Mouse (Mus musculus) kidney, adult 2 months (tissue): ENCODE results near the gene Cadps. TPM values are rescaled to one million over a fixed set of nuclear protein-coding genes. Genes with fewer than 3 reads are reported as not detected.

Experiments
- DNase-seq: peaks from one replicate; pipeline ENCODE4 v3.0.0; 2021
- H3K27ac ChIP-seq: fragments of 200-500 bp; 2 replicates; pipeline ENCODE4 v1.5.1; 2012; ENCODE audit warnings: low read depth, low read length, control low read depth, inconsistent platforms; ENCODE audit not compliant: insufficient read depth
- H3K27me3 ChIP-seq: fragments of 200-500 bp; replicated peaks from 2 replicates; pipeline ENCODE4 v1.6.1; 2012; ENCODE audit warnings: mild to moderate bottlenecking, moderate library complexity, low read length, inconsistent platforms; ENCODE audit not compliant: control insufficient read depth, insufficient read depth
- H3K36me3 ChIP-seq: fragments of 200-500 bp; 2 replicates; pipeline ENCODE4 v1.6.1; 2012; ENCODE audit warnings: mild to moderate bottlenecking, moderate library complexity, low read length, inconsistent platforms; ENCODE audit not compliant: control insufficient read depth, insufficient read depth
- H3K4me1 ChIP-seq: fragments of 200-500 bp; 2 replicates; pipeline ENCODE4 v1.6.1; 2011; ENCODE audit warnings: low read length; ENCODE audit not compliant: control insufficient read depth, insufficient read depth
- H3K4me3 ChIP-seq: fragments of 200-500 bp; 2 replicates; pipeline ENCODE4 v1.5.1; 2011; ENCODE audit warnings: mild to moderate bottlenecking, low read depth, low read length, control low read depth; ENCODE audit not compliant: insufficient read depth
- CTCF ChIP-seq: fragments of 200-500 bp; conservative IDR thresholded peaks from 2 replicates; pipeline ENCODE4 v1.5.1; 2011; ENCODE audit warnings: low read depth, mild to moderate bottlenecking, control low read depth, low read length, moderate library complexity, mixed read lengths; ENCODE audit not compliant: insufficient read depth, insufficient read length
- POLR2A ChIP-seq: fragments of 200-500 bp; IDR thresholded peaks from one replicate; pipeline ENCODE4 v1.6.1; 2011; ENCODE audit warnings: low read depth, low read length, control low read depth
- WGBS: fragments of 180-500 bp; shearing (Covaris S2); methylation state at CpG from one replicate; pipeline ENCODE4 v1.1.7; 2018; 5-methylcytosine and 5-hydroxymethylcytosine counted together
- polyA plus RNA-seq: library from polyadenylated mRNA; depleted of rRNA; stranded (reverse); fragments of >200 nt; gene quantifications from 2 replicates; pipeline ENCODE4 v1.2.3, GENCODE M21; 2012

Cadps gene
- polyA plus RNA-seq, 1 experiment = 0.23 TPM

GRCm38 (mm10) chr14:12377289-12377688 lies 445.6 kb downstream of the Cadps start:
- TF ChIP-seq CTCF (no peak), POLR2A (no peak)
- 94% methylated on average over 2 of the region's 2 CpGs for WGBS

GRCm38 (mm10) chr14:12375451-12375850 lies 447.4 kb downstream of the Cadps start:
- Histone ChIP-seq H3K27ac (no peak overlapping the region), H3K36me3 (no peaks in the 10 kb centered on the region), H3K27me3 (0 out of 2 replicates have a peak, but pooled peaks cover 2% of the 10 kb centered on the region), H3K4me3 (no peak overlapping the region), H3K4me1 (no peaks in the 10 kb centered on the region)
- 64% methylated on average over 2 of the region's 2 CpGs for WGBS
- no peak for DNase-seq
- no peak for TF ChIP-seq POLR2A
- TF ChIP-seq CTCF = no peak

More at GRCm38 (mm10) chr14:12377289-12377688, 445.6 kb downstream of the Cadps start:
- Histone ChIP-seq H3K27ac (no peak overlapping the region), H3K36me3 (no peaks in the 10 kb centered on the region), H3K4me3 (no peak overlapping the region), H3K27me3 (0 out of 2 replicates have a peak, but pooled peaks cover 1% of the 10 kb centered on the region), H3K4me1 (no peaks in the 10 kb centered on the region)
- DNase-seq = no peak

GRCm38 (mm10) chr14:12350271-12350916 lies 472.5 kb downstream of the Cadps start:
- Histone ChIP-seq H3K4me3 (no peak overlapping the region), H3K27ac (no peak overlapping the region), H3K4me1 (no peaks in the 10 kb centered on the region), H3K27me3 (no peaks in the 10 kb centered on the region; the same call in none of the 2 replicates), H3K36me3 (no peaks in the 10 kb centered on the region)
- WGBS = 13% methylated on average over 16 of the region's 16 CpGs
- DNase-seq = no peak
- TF ChIP-seq POLR2A (no peak), CTCF (no peak)

- no peak for DNase-seq
- 15% methylated on average over 15 of the region's 15 CpGs for WGBS
- no peak overlapping the region for H3K4me3 ChIP-seq
- no peaks in the 10 kb centered on the region for H3K36me3 ChIP-seq
- H3K27ac ChIP-seq = no peak overlapping the region
- H3K27me3 ChIP-seq = peaks cover 3% of the 10 kb centered on the region
- H3K4me1 ChIP-seq = no peaks in the 10 kb centered on the region
- TF ChIP-seq CTCF (no peak), POLR2A (no peak)
Measured at GRCm38 (mm10) chr14:12349334-12350090, 473.4 kb downstream of the Cadps start.

GRCm38 (mm10) chr14:12348089-12348488 lies 474.8 kb downstream of the Cadps start, which contains the start of gene Fezf2:
TSS of gene Fezf2 (minus strand) at chr14:12348189.
- TF ChIP-seq CTCF (no peak), POLR2A (no peak)
- Histone ChIP-seq H3K27ac (no peak within 1 kb of the TSS), H3K4me3 (no peak within 1 kb of the TSS), H3K36me3 (no peaks in the 10 kb centered on the region), H3K4me1 (no peaks in the 10 kb centered on the region), H3K27me3 (peaks cover 3% of the 10 kb centered on the region)
- 7% methylated on average over 2 of the region's 2 CpGs for WGBS
- no peak for DNase-seq

- WGBS = 3% methylated on average over 26 of the region's 26 CpGs
- H3K27me3 ChIP-seq = peaks cover 6% of the 10 kb centered on the region
- H3K4me3 ChIP-seq = no peak overlapping the region
- no peaks in the 10 kb centered on the region for H3K36me3 ChIP-seq
- TF ChIP-seq CTCF = no peak
- DNase-seq = no peak
- H3K4me1 ChIP-seq = no peaks in the 10 kb centered on the region
- H3K27ac ChIP-seq = no peak overlapping the region
Measured at GRCm38 (mm10) chr14:12346865-12347600, 475.8 kb downstream of the Cadps start.
